Comparison of ENCODE assay signal across 12 mouse cellular contexts in genomic region chr1:192897218-192897617, GRCm38 (mm10). TPM values are rescaled to one million over a fixed set of nuclear protein-coding genes. Genes with fewer than 3 reads are reported as not detected.
DNase-seq lines count a peak whose midpoint lies in the region; ATAC-seq and TF ChIP-seq lines count a peak whose summit lies in the region.
"Had no signal": no experiment of that assay in that cellular context is flagged by ENCODE, and none has a peak within 500 bp of the region (broad histone marks: within the 10 kb centered on the region; RNA-seq: fewer than 3 reads in every experiment).

No protein-coding gene starts in this region.

- H3K36me3 ChIP-seq in heart, embryonic 11.5 days (ENCODE audit: control insufficient read depth, insufficient read depth, low read length) = no peaks in the 10 kb centered on the region
- peaks cover 2% of the 10 kb centered on the region; the same call in 1 of the 2 replicates for H3K36me3 ChIP-seq in neural tube, embryonic 15.5 days
- H3K36me3 ChIP-seq in forebrain, embryonic 11.5 days (ENCODE audit: control insufficient read depth, insufficient read depth, low read length) = no peaks in the 10 kb centered on the region
- H3K36me3 ChIP-seq: intestine, embryonic 15.5 days; limb, embryonic 15.5 days had no signal

- H3K4me1 ChIP-seq in heart, embryonic 11.5 days (ENCODE audit: control insufficient read depth, insufficient read depth, low read length) = no peaks in the 10 kb centered on the region
- H3K4me1 ChIP-seq in cerebellum, adult 2 months (ENCODE audit: control insufficient read depth, insufficient read depth, low read length) = peaks cover 9% of the 10 kb centered on the region
- H3K4me1 ChIP-seq in neural tube, embryonic 15.5 days = peaks cover 3% of the 10 kb centered on the region; the same call in 1 of the 2 replicates
- H3K4me1 ChIP-seq in forebrain, embryonic 11.5 days (replicated peaks; ENCODE audit: control insufficient read depth, insufficient read depth, low read length) = no peaks in the 10 kb centered on the region
- H3K4me1 ChIP-seq: intestine, embryonic 15.5 days; limb, embryonic 15.5 days had no signal

- intact Hi-C loops in heart, postnatal 36 days (cut with DNase I) = loop anchor here (5.0 to 10.0 kb wide), 3 partner anchors 110 to 722 kb away; no protein-coding TSS in a partner anchor

- no peak for ATAC-seq in heart, embryonic 11.5 days (replicated peaks; ENCODE audit: insufficient number of reproducible peaks, low FRiP score, low TSS enrichment)
- ATAC-seq in neural tube, embryonic 15.5 days (ENCODE audit: low FRiP score) = no peak
- ATAC-seq in forebrain, embryonic 11.5 days (replicated peaks; ENCODE audit: low FRiP score) = no peak
- ATAC-seq: forebrain, embryonic 14.5 days; intestine, embryonic 15.5 days had no signal

- H3K9me3 ChIP-seq in heart, embryonic 11.5 days (replicated peaks; ENCODE audit: control insufficient read depth, low read length) = no peaks in the 10 kb centered on the region
- no peaks in the 10 kb centered on the region for H3K9me3 ChIP-seq in neural tube, embryonic 15.5 days (replicated peaks)
- no peaks in the 10 kb centered on the region for H3K9me3 ChIP-seq in forebrain, embryonic 11.5 days (ENCODE audit: control insufficient read depth, low read length)
- H3K9me3 ChIP-seq: intestine, embryonic 15.5 days; limb, embryonic 15.5 days had no signal

- WGBS in heart, embryonic 11.5 days (ENCODE audit: insufficient replicate concordance) = 63% methylated on average over 10 of the region's 10 CpGs
- WGBS in cerebellum, adult 2 months = 28% methylated on average over 10 of the region's 10 CpGs
- 72% methylated on average over 10 of the region's 10 CpGs for WGBS in neural tube, embryonic 15.5 days
- 71% methylated on average over 10 of the region's 10 CpGs for WGBS in forebrain, embryonic 11.5 days

- no peak for TF ChIP-seq POLR2A in cerebellum, adult 2 months (IDR thresholded peaks at IDR 0.05; ENCODE audit: borderline replicate concordance, insufficient read depth, low read length)

- no peak overlapping the region for H3K4me3 ChIP-seq in heart, embryonic 11.5 days (ENCODE audit: low read depth, low read length)
- no peak overlapping the region for H3K4me3 ChIP-seq in cerebellum, adult 2 months (replicated peaks; ENCODE audit: insufficient read depth, low read depth, low read length)
- H3K4me3 ChIP-seq in neural tube, embryonic 15.5 days (replicated peaks) = no peak overlapping the region
- H3K4me3 ChIP-seq in forebrain, embryonic 11.5 days (ENCODE audit: low read depth, low read length) = no peak overlapping the region
- H3K4me3 ChIP-seq: intestine, embryonic 15.5 days; limb, embryonic 15.5 days; myocyte had no signal

- no peak overlapping the region for H3K27ac ChIP-seq in heart, embryonic 11.5 days (ENCODE audit: low read depth, low read length)
- H3K27ac ChIP-seq in cerebellum, adult 2 months (ENCODE audit: insufficient read depth, low read length) = no peak overlapping the region
- no peak overlapping the region for H3K27ac ChIP-seq in neural tube, embryonic 15.5 days (replicated peaks)
- no peak overlapping the region for H3K27ac ChIP-seq in forebrain, embryonic 11.5 days (ENCODE audit: low read depth, low read length)
- H3K27ac ChIP-seq: intestine, embryonic 15.5 days; limb, embryonic 15.5 days had no signal

- no peak overlapping the region for H3K4me2 ChIP-seq in heart, embryonic 11.5 days
- H3K4me2 ChIP-seq in neural tube, embryonic 15.5 days = no peak overlapping the region
- no peak overlapping the region for H3K4me2 ChIP-seq in forebrain, embryonic 11.5 days (ENCODE audit: low read depth, low read length, severe bottlenecking)
- H3K4me2 ChIP-seq: intestine, embryonic 15.5 days; limb, embryonic 15.5 days had no signal

- no peak for TF ChIP-seq CTCF in cerebellum, adult 2 months (IDR thresholded peaks at IDR 0.05; ENCODE audit: borderline replicate concordance, insufficient read depth, low read depth, low read length)

- H3K27me3 ChIP-seq in heart, embryonic 11.5 days (ENCODE audit: control insufficient read depth, insufficient read depth, low read length) = no peaks in the 10 kb centered on the region
- no peaks in the 10 kb centered on the region for H3K27me3 ChIP-seq in cerebellum, adult 2 months (ENCODE audit: control insufficient read depth, insufficient read depth, low read length)
- H3K27me3 ChIP-seq in neural tube, embryonic 15.5 days (replicated peaks) = no peaks in the 10 kb centered on the region
- no peaks in the 10 kb centered on the region for H3K27me3 ChIP-seq in forebrain, embryonic 11.5 days (ENCODE audit: control insufficient read depth, insufficient read depth, low read length)
- H3K27me3 ChIP-seq: intestine, embryonic 15.5 days; limb, embryonic 15.5 days had no signal

- H3K9ac ChIP-seq in heart, embryonic 11.5 days (ENCODE audit: low read depth, low read length) = no peak overlapping the region
- no peak overlapping the region for H3K9ac ChIP-seq in neural tube, embryonic 15.5 days (replicated peaks)
- no peak overlapping the region for H3K9ac ChIP-seq in forebrain, embryonic 11.5 days (ENCODE audit: low read length)
- H3K9ac ChIP-seq: intestine, embryonic 15.5 days; limb, embryonic 15.5 days had no signal

- peak; percentile 91 for DNase-seq in heart, adult 11 months
- DNase-seq in B cell, adult 2 months = peak; percentile 6 to 15
- DNase-seq in cerebellum, adult 2 months = peak; percentile 41 to 46
- peak; percentile 23 to 29 for DNase-seq in heart, postnatal 36 days
- no peak for DNase-seq in thymus, postnatal 10 days (ENCODE audit: low spot score in 2 of 2)
- no peak for DNase-seq in forebrain, embryonic 11.5 days (ENCODE audit: low spot score)

RNA-seq across cellular contexts. Expression of gene Sertad4, which starts 41.7 kb away (rescaled TPM):
- polyA plus RNA-seq in heart, embryonic 11.5 days (2014; fragmentation: Nextera tagmentation; extraction: Ambion mirVana) = 8.9 and 10.2 TPM in 2 replicates
- polyA plus RNA-seq in cerebellum, adult 2 months (2012; rRNA removed) = 11.1 and 11.3 TPM in 2 replicates
- total RNA-seq in heart, postnatal 36 days (2021) = 1 to 10 TPM; 3.8 to 6.2 TPM
- polyA plus RNA-seq in neural tube, embryonic 15.5 days (2015; fragmentation: Nextera tagmentation; extraction: Ambion mirVana) = 16.6 and 17.3 TPM in 2 replicates
- 17.2 and 17.3 TPM in 2 replicates for polyA plus RNA-seq in forebrain, embryonic 11.5 days (2014; fragmentation: Nextera tagmentation; extraction: Ambion mirVana)

Comparison
In these comparisons a context has a peak if more than half of its experiments do, and no peak if none do; other contexts are left out.
1. DNase-seq: peak in heart, adult 11 months (single experiment), B cell, adult 2 months (2 of 2), cerebellum, adult 2 months (2 of 2) and heart, postnatal 36 days (2 of 2); none in thymus, postnatal 10 days (0 of 2) and forebrain, embryonic 11.5 days (single experiment).